Mouse (Mus musculus) lung, embryonic 16.5 days (tissue): ENCODE data around the gene Olig3. TPM values are rescaled to one million over a fixed set of nuclear protein-coding genes. Genes with fewer than 3 reads are reported as not detected.

Source experiments
- ATAC-seq: fragments of 200-750 bp; cut with Nextera tagmentation; 2 replicates; pipeline ENCODE4 v1.8.0; 2017; ENCODE audit warnings: low read depth, mild to moderate bottlenecking, moderate library complexity
- H3K27ac ChIP-seq: fragments of 300-500 bp; sonication (generic); 2 replicates; pipeline ENCODE4 v1.5.1; 2014; ENCODE audit warnings: mild to moderate bottlenecking, control low read depth, low read length
- H3K27me3 ChIP-seq: fragments of 300-500 bp; sonication (generic); 2 replicates; pipeline ENCODE4 v1.6.1; 2014; ENCODE audit warnings: low read depth, low read length, mixed read lengths; ENCODE audit not compliant: control insufficient read depth, insufficient read depth
- H3K36me3 ChIP-seq: fragments of 300-500 bp; sonication (generic); 2 replicates; pipeline ENCODE4 v1.6.1; 2014; ENCODE audit warnings: low read length; ENCODE audit not compliant: control insufficient read depth, insufficient read depth
- H3K4me1 ChIP-seq: fragments of 300-500 bp; sonication (generic); replicated peaks from 2 replicates; pipeline ENCODE4 v1.6.1; 2014; ENCODE audit warnings: low read length, mixed read lengths; ENCODE audit not compliant: control insufficient read depth, insufficient read depth
- H3K4me2 ChIP-seq: fragments of 300-500 bp; sonication (generic); 2 replicates; pipeline ENCODE4 v1.6.1; 2014; ENCODE audit warnings: low read depth, low read length, control low read depth
- H3K4me3 ChIP-seq: fragments of 300-500 bp; sonication (generic); 2 replicates; pipeline ENCODE4 v1.5.1; 2014; ENCODE audit warnings: mild to moderate bottlenecking, low read length, control low read depth
- H3K9ac ChIP-seq: fragments of 300-500 bp; sonication (generic); 2 replicates; pipeline ENCODE4 v1.6.1; 2014; ENCODE audit warnings: low read length, control low read depth
- H3K9me3 ChIP-seq: fragments of 300-500 bp; sonication (generic); 2 replicates; pipeline ENCODE4 v1.6.1; 2016; ENCODE audit warnings: low read length; ENCODE audit not compliant: control insufficient read depth
- WGBS: fragments of 180-500 bp; shearing (Covaris S2); extraction: QIAGEN DNeasy Blood & Tissue Kit; methylation state at CpG from one replicate; pipeline ENCODE4 v1.1.7; 2014; 5-methylcytosine and 5-hydroxymethylcytosine counted together
- polyA plus RNA-seq: library from polyadenylated mRNA; unstranded; fragments of >200 nt; fragmentation: Nextera tagmentation; extraction: Ambion mirVana; gene quantifications from 2 replicates; pipeline ENCODE4 v1.2.1, GENCODE M21; 2015

Olig3 gene
- not detected in 2 replicates for polyA plus RNA-seq

DNA sequence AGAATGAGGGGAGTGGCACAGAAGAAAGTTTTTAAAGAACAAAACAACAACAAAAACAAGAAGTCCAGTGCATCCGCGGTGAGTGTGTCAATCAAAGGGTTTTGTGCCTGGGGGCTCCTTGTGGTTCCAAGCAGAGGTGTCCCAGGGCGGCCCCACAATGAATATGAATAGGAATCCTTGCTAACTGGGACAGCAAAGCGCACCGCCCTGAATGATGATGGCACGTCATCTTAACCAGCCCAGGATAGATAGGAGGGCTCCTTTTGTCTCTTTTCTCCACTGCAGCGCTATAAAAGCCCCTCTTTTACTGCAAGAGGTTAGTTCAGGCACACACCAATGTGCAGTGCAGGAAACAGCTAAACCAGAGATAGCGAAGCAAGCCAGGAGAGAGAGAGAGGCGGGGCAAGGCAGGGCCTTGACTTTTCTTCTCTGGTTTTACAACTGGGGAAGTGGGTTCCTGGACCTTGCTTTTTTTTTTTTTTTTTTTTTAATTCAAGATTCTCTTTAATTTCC is at the start of gene Olig3:
Olig3 (plus strand) TSS at position 463 of the 513 bp plus-strand sequence.
- H3K27ac ChIP-seq = no peak within 1 kb of the TSS
- no peak within 1 kb of the TSS for H3K9ac ChIP-seq
- 0 out of 2 replicates have a peak within 1 kb of the TSS, but pooled peaks have one; percentile 4 for H3K4me3 ChIP-seq
- no peaks in the 10 kb centered on the region for H3K9me3 ChIP-seq
- no peaks in the 10 kb centered on the region for H3K36me3 ChIP-seq
- H3K4me1 ChIP-seq = no peaks in the 10 kb centered on the region
- no peak for ATAC-seq
- H3K4me2 ChIP-seq = no peak within 1 kb of the TSS
- peaks cover 90% of the 10 kb centered on the region for H3K27me3 ChIP-seq
- 2% methylated on average over 9 of the region's 9 CpGs for WGBS

GRCm38 (mm10) chr10:19309681-19310395 is 46.5 kb upstream of the Olig3 start:
- H3K27ac ChIP-seq = no peak overlapping the region
- ATAC-seq = no peak
- H3K27me3 ChIP-seq = no peaks in the 10 kb centered on the region

GRCm38 (mm10) chr10:19310471-19310870 is 45.9 kb upstream of the Olig3 start:
- Histone ChIP-seq H3K36me3 (no peaks in the 10 kb centered on the region), H3K4me1 (no peaks in the 10 kb centered on the region), H3K4me2 (no peak overlapping the region; the same call in 1 of the 2 replicates), H3K27me3 (no peaks in the 10 kb centered on the region), H3K4me3 (no peak overlapping the region), H3K27ac (no peak overlapping the region), H3K9me3 (no peaks in the 10 kb centered on the region), H3K9ac (no peak overlapping the region)
- 6% methylated on average over 5 of the region's 5 CpGs for WGBS
- no peak for ATAC-seq

More at GRCm38 (mm10) chr10:19309681-19310395, 46.5 kb upstream of the Olig3 start:
- Histone ChIP-seq H3K36me3 (no peaks in the 10 kb centered on the region), H3K4me3 (no peak overlapping the region), H3K9ac (no peak overlapping the region), H3K4me1 (no peaks in the 10 kb centered on the region), H3K9me3 (no peaks in the 10 kb centered on the region), H3K4me2 (no peak overlapping the region)
- 30% methylated on average over 5 of the region's 5 CpGs for WGBS

DNA sequence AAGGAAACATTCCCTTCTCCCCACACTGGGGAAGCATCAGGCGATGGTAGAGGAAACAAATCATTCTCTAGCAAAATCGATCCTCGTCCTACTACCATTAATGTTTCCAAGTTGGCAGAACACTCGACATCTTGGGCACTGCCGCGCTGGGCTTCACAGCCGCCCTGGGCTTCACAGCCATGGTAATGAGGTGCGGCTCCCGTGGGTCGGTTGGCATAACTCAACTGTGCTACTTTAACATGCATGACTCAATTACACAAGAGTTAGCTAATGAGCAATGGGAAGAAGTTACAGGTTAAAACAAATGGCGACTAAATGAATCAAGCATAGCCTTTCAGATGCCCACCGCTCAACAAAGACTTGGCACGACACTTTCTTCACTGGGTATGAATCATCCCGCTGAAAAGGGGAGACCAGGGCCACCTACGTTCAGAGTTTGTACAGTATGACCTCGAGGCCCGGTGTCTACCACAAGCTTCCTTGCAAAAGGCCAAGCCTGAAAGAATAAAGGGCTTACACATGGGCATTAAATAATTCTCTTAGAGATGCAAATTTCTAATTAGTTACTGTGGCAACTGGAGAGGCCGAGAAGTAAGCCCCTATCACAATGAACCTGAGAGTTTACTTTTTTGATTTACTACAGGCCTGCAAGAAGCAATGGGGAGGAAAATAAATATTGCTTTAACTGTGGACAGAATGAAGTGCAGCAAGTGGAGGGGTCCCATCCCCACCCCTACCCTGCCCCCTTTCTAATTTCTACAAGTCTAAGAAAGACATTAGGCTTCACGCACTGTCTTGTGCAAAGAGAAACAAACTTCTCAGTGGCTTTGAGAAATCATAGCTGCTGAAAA is 38.1 kb upstream of the Olig3 start:
- Histone ChIP-seq H3K27me3 (no peaks in the 10 kb centered on the region), H3K4me2 (no peak overlapping the region), H3K9ac (no peak overlapping the region), H3K4me1 (no peaks in the 10 kb centered on the region), H3K4me3 (no peak overlapping the region), H3K9me3 (no peaks in the 10 kb centered on the region), H3K36me3 (no peaks in the 10 kb centered on the region), H3K27ac (no peak overlapping the region)
- no peak for ATAC-seq
- WGBS = 72% methylated on average over 19 of the region's 19 CpGs

- Histone ChIP-seq H3K9me3 (no peaks in the 10 kb centered on the region), H3K27me3 (no peaks in the 10 kb centered on the region), H3K27ac (no peak overlapping the region), H3K4me1 (no peaks in the 10 kb centered on the region), H3K4me3 (no peak overlapping the region), H3K4me2 (no peak overlapping the region), H3K9ac (no peak overlapping the region), H3K36me3 (no peaks in the 10 kb centered on the region)
- 59% methylated on average over 2 of the region's 2 CpGs for WGBS
- no peak for ATAC-seq
These were observed 34.6 kb upstream of the Olig3 start for GRCm38 (mm10) chr10:19321781-19322180.

- WGBS = 53% methylated on average over 3 of the region's 3 CpGs
- no peaks in the 10 kb centered on the region for H3K9me3 ChIP-seq
- H3K9ac ChIP-seq = no peak overlapping the region
- no peaks in the 10 kb centered on the region for H3K27me3 ChIP-seq
- no peak for ATAC-seq
- no peak overlapping the region for H3K4me2 ChIP-seq
- no peak overlapping the region for H3K4me3 ChIP-seq
- H3K4me1 ChIP-seq = no peaks in the 10 kb centered on the region
- H3K27ac ChIP-seq = no peak overlapping the region
- H3K36me3 ChIP-seq = no peaks in the 10 kb centered on the region
These were observed 27.0 kb upstream of the Olig3 start for GRCm38 (mm10) chr10:19329191-19329777.

DNA sequence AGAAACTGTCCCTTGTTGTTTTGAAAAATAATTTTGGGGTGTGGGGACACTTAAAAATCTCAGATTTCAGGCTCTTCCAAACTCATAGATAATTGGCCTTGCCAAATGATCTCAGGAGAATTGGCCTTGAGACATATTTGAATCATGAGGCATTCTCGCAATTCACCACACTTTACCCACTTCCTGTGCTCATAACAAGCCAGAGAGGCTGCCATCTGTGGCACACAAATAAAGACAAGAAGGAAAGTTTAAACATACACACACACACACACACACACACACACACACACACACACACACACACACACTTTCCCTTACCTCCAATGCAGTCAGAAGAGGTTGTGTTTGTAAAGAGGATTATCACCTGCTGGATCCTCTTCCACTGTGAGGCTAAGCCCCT is 22.9 kb upstream of the Olig3 start:
- no peak overlapping the region for H3K4me2 ChIP-seq
- no peaks in the 10 kb centered on the region for H3K4me1 ChIP-seq
- peaks cover 4% of the 10 kb centered on the region; the same call in 1 of the 2 replicates for H3K27me3 ChIP-seq
- no peak overlapping the region for H3K27ac ChIP-seq
- H3K36me3 ChIP-seq = no peaks in the 10 kb centered on the region
- H3K4me3 ChIP-seq = no peak overlapping the region
- H3K9ac ChIP-seq = no peak overlapping the region
- no peak for ATAC-seq
- no peaks in the 10 kb centered on the region for H3K9me3 ChIP-seq
- WGBS = 58% methylated on average over 1 of the region's 1 CpGs

GRCm38 (mm10) chr10:19338695-19339630 is 17.4 kb upstream of the Olig3 start:
- 11% methylated on average over 18 of the region's 18 CpGs for WGBS
- Histone ChIP-seq H3K4me1 (no peaks in the 10 kb centered on the region), H3K9me3 (no peaks in the 10 kb centered on the region), H3K27me3 (peaks cover 14% of the 10 kb centered on the region; the same call in 1 of the 2 replicates), H3K9ac (no peak overlapping the region), H3K36me3 (no peaks in the 10 kb centered on the region), H3K4me3 (no peak overlapping the region), H3K27ac (no peak overlapping the region), H3K4me2 (no peak overlapping the region)
- no peak for ATAC-seq
